Mouse (Mus musculus) midbrain, embryonic 14.5 days (tissue): ENCODE measurements around the gene Cluh. TPM values are rescaled to one million over a fixed set of nuclear protein-coding genes. Genes with fewer than 3 reads are reported as not detected.

ENCODE experiments used
- ATAC-seq: fragments of 200-750 bp; cut with Nextera tagmentation; 2 replicates; pipeline ENCODE4 v1.8.0; 2017; ENCODE audit warnings: moderate number of reproducible peaks, moderate library complexity; ENCODE audit not compliant: low FRiP score, low TSS enrichment
- DNase-seq: peaks from one replicate; pipeline ENCODE4 v3.0.0-alpha.2; 2015
- H3K27ac ChIP-seq: fragments of 300-500 bp; sonication (generic); replicated peaks from 2 replicates; pipeline ENCODE4 v1.5.1; 2014; ENCODE audit warnings: mild to moderate bottlenecking, low read depth, low read length, moderate library complexity
- H3K27me3 ChIP-seq: fragments of 300-500 bp; sonication (generic); 2 replicates; pipeline ENCODE4 v1.6.1; 2014; ENCODE audit warnings: low read length, control low read depth, mixed read lengths; ENCODE audit not compliant: control insufficient read depth, insufficient read depth
- H3K36me3 ChIP-seq: fragments of 300-500 bp; sonication (generic); 2 replicates; pipeline ENCODE4 v1.6.1; 2014; ENCODE audit warnings: low read length, control low read depth; ENCODE audit not compliant: control insufficient read depth, insufficient read depth
- H3K4me1 ChIP-seq: fragments of 300-500 bp; sonication (generic); 2 replicates; pipeline ENCODE4 v1.6.1; 2014; ENCODE audit warnings: mild to moderate bottlenecking, antibody characterized with exemption, low read length, control low read depth; ENCODE audit not compliant: control insufficient read depth, insufficient read depth
- H3K4me2 ChIP-seq: fragments of 300-500 bp; sonication (generic); 2 replicates; pipeline ENCODE4 v1.6.1; 2014; ENCODE audit warnings: mild to moderate bottlenecking, low read length, moderate library complexity
- H3K4me3 ChIP-seq: fragments of 300-500 bp; sonication (generic); replicated peaks from 2 replicates; pipeline ENCODE4 v1.5.1; 2014; ENCODE audit warnings: low read depth, low read length
- H3K9ac ChIP-seq: fragments of 300-500 bp; sonication (generic); replicated peaks from 2 replicates; pipeline ENCODE4 v1.6.1; 2014; ENCODE audit warnings: mild to moderate bottlenecking, low read length, moderate library complexity
- H3K9me3 ChIP-seq: fragments of 300-500 bp; sonication (generic); 2 replicates; pipeline ENCODE4 v1.6.1; 2016; ENCODE audit warnings: low read length, control low read depth, mixed read lengths; ENCODE audit not compliant: control insufficient read depth
- WGBS: fragments of 180-500 bp; shearing (Covaris S2); extraction: QIAGEN DNeasy Blood & Tissue Kit; methylation state at CpG from one replicate; pipeline ENCODE4 v1.1.7; 2014; 5-methylcytosine and 5-hydroxymethylcytosine counted together
- polyA plus RNA-seq: library from polyadenylated mRNA; unstranded; fragments of >200 nt; fragmentation: Nextera tagmentation; extraction: Ambion mirVana; gene quantifications from 2 replicates; pipeline ENCODE4 v1.2.1, GENCODE M21; 2014

Cluh gene
- polyA plus RNA-seq, 1 experiment from 2014 or later: 14.4 TPM

- H3K4me1 ChIP-seq: peaks cover 6% of the 10 kb centered on the region; the same call in 1 of the 2 replicates
- H3K9me3 ChIP-seq: no peaks in the 10 kb centered on the region
- no peak overlapping the region for H3K27ac ChIP-seq
- WGBS: 1% methylated on average over 15 of the region's 16 CpGs
- ATAC-seq (no peak; the same call in 1 of the 2 replicates), DNase-seq (no peak)
- H3K4me2 ChIP-seq: peak overlapping the region; percentile 66
- peaks cover 9% of the 10 kb centered on the region; the same call in 1 of the 2 replicates for H3K27me3 ChIP-seq
- H3K4me3 ChIP-seq: peak overlapping the region; percentile 54
- H3K36me3 ChIP-seq: 0 out of 2 replicates have a peak, but pooled peaks cover 4% of the 10 kb centered on the region
- peak overlapping the region; percentile 63 for H3K9ac ChIP-seq
These were observed 29.4 kb upstream of the Cluh start for GRCm38 (mm10) chr11:74619956-74620300.

- no peak for ATAC-seq
- Histone ChIP-seq H3K9me3 (no peaks in the 10 kb centered on the region), H3K27ac (no peak overlapping the region), H3K9ac (no peak overlapping the region), H3K4me1 (peaks cover 6% of the 10 kb centered on the region; the same call in 1 of the 2 replicates), H3K4me3 (no peak overlapping the region), H3K36me3 (0 out of 2 replicates have a peak, but pooled peaks cover 4% of the 10 kb centered on the region), H3K4me2 (no peak overlapping the region), H3K27me3 (peaks cover 9% of the 10 kb centered on the region; the same call in 1 of the 2 replicates)
- DNase-seq: no peak
- 77% methylated on average over 8 of the region's 8 CpGs for WGBS
These were observed 27.2 kb upstream of the Cluh start for GRCm38 (mm10) chr11:74621974-74622669.

- Histone ChIP-seq H3K36me3 (0 out of 2 replicates have a peak, but pooled peaks cover 4% of the 10 kb centered on the region), H3K27ac (no peak overlapping the region), H3K4me3 (no peak overlapping the region), H3K27me3 (peaks cover 7% of the 10 kb centered on the region; the same call in 1 of the 2 replicates), H3K4me1 (peaks cover 6% of the 10 kb centered on the region; the same call in 1 of the 2 replicates), H3K9me3 (no peaks in the 10 kb centered on the region), H3K9ac (no peak overlapping the region), H3K4me2 (no peak overlapping the region)
- DNase-seq (no peak), ATAC-seq (no peak)
- WGBS: 83% methylated on average over 6 of the region's 6 CpGs
These were observed 25.6 kb upstream of the Cluh start for GRCm38 (mm10) chr11:74623693-74624092.

GRCm38 (mm10) chr11:74625333-74625732 lies 24.0 kb upstream of the Cluh start:
- no peak overlapping the region for H3K4me3 ChIP-seq
- no peaks in the 10 kb centered on the region for H3K9me3 ChIP-seq
- H3K4me2 ChIP-seq: no peak overlapping the region
- 0 out of 2 replicates have a peak, but pooled peaks cover 4% of the 10 kb centered on the region for H3K36me3 ChIP-seq
- H3K27me3 ChIP-seq: no peaks in the 10 kb centered on the region
- no peak overlapping the region for H3K9ac ChIP-seq
- H3K4me1 ChIP-seq: 0 out of 2 replicates have a peak, but pooled peaks cover under 1% of the 10 kb centered on the region
- ATAC-seq: no peak
- H3K27ac ChIP-seq: no peak overlapping the region
- DNase-seq: no peak

- H3K27me3 ChIP-seq: no peaks in the 10 kb centered on the region
- no peak overlapping the region for H3K27ac ChIP-seq
These were observed 21.8 kb upstream of the Cluh start for GRCm38 (mm10) chr11:74627481-74627880.

GRCm38 (mm10) chr11:74631880-74632789 lies 17.2 kb upstream of the Cluh start:
- no peaks in the 10 kb centered on the region for H3K36me3 ChIP-seq
- H3K4me3 ChIP-seq: no peak overlapping the region
- no peak overlapping the region for H3K27ac ChIP-seq
- H3K4me1 ChIP-seq: peaks cover 2% of the 10 kb centered on the region
- 69% methylated on average over 7 of the region's 7 CpGs for WGBS
- no peak overlapping the region for H3K9ac ChIP-seq
- ATAC-seq (no peak), DNase-seq (no peak)
- no peak overlapping the region for H3K4me2 ChIP-seq
- 0 out of 2 replicates have a peak, but pooled peaks cover 4% of the 10 kb centered on the region for H3K27me3 ChIP-seq
- no peaks in the 10 kb centered on the region for H3K9me3 ChIP-seq

More at GRCm38 (mm10) chr11:74627481-74627880, 21.8 kb upstream of the Cluh start:
- DNase-seq (no peak), ATAC-seq (no peak)
- H3K9me3 ChIP-seq: no peaks in the 10 kb centered on the region
- no peaks in the 10 kb centered on the region for H3K4me1 ChIP-seq
- no peak overlapping the region for H3K9ac ChIP-seq
- H3K4me3 ChIP-seq: no peak overlapping the region
- 0 out of 2 replicates have a peak, but pooled peaks cover 4% of the 10 kb centered on the region for H3K36me3 ChIP-seq
- no peak overlapping the region for H3K4me2 ChIP-seq
- 85% methylated on average over 3 of the region's 3 CpGs for WGBS

- Histone ChIP-seq H3K27me3 (0 out of 2 replicates have a peak, but pooled peaks cover 4% of the 10 kb centered on the region), H3K9ac (no peak overlapping the region), H3K4me2 (no peak overlapping the region), H3K4me1 (peaks cover 14% of the 10 kb centered on the region), H3K36me3 (no peaks in the 10 kb centered on the region), H3K4me3 (no peak overlapping the region), H3K27ac (no peak overlapping the region), H3K9me3 (no peaks in the 10 kb centered on the region)
- DNase-seq (peak; percentile 91), ATAC-seq (no peak)
- WGBS: 66% methylated on average over 5 of the region's 5 CpGs
These were observed 14.6 kb upstream of the Cluh start for GRCm38 (mm10) chr11:74634490-74635275.

- 0 out of 2 replicates have a peak, but pooled peaks cover 4% of the 10 kb centered on the region for H3K27me3 ChIP-seq
- ATAC-seq (peak; percentile 25; the same call in 1 of the 2 replicates), DNase-seq (peak; percentile 51)
- H3K27ac ChIP-seq: peak overlapping the region; percentile 96
- H3K9me3 ChIP-seq: no peaks in the 10 kb centered on the region
- H3K9ac ChIP-seq: peak overlapping the region; percentile 92
- H3K36me3 ChIP-seq: no peaks in the 10 kb centered on the region
- H3K4me2 ChIP-seq: peak overlapping the region; percentile 86
- H3K4me3 ChIP-seq: peak overlapping the region; percentile 62
- H3K4me1 ChIP-seq: peaks cover 14% of the 10 kb centered on the region
- WGBS: 17% methylated on average over 8 of the region's 8 CpGs
These were observed 11.8 kb upstream of the Cluh start for GRCm38 (mm10) chr11:74637486-74637885.
